Mouse (Mus musculus) spleen, postnatal 4 days (tissue): Measurements from ENCODE around the gene Smim8.
"Not testable (repeated sequence)": the region's sequence is repeated elsewhere in the genome, so short reads cannot be mapped to it uniquely, and the experiment has no call there.

Experiments
- DNase-seq, 2 experiments: peaks; one replicate each; pipeline ENCODE4 v3.0.0; 2022; ENCODE audit warnings: low spot score in 2 of 2

The Smim8 gene

DNA sequence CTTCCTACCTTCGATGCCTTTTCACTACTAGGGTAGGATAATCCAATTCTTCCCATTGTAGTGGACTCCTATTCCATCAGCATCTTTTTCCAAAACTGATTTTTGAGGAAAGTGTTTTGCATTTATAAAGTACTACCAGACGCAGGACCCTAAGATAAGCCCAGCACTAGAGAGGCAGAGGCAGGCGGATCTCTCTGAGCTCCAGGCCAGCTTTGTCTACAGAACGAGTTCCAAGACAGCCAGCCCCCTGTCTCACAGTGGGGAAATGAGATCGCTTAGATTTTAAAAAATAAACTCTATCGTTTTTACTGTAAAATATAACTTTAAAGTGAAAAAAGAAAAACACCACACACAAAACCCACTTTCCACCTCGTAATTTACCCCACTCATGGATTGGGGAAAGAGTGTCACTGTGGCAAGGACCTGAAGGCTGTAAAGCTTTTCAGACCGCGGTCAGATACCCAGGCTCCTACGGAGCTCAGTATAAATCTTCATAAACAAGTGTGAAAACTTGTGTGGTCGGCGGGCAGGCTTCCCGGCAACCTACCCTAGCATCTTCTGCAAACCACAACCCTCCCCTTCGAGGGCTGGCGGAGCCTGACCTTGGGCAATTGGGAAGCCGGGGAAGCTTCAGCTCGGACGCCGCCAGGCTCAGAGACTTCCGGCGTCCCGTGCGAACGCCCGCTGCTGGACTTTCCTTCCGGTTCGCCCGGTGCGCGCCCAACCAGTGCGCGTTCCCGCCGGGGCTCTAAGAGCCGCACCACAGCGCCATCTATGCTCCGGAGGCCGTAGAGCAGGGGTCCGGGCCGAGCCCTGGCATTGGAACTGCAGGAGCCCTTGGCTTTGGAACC is at the start of gene Smim8:
Gene Smim8 (minus strand): TSS at position 747 of the 851 bp plus-strand sequence.
- DNase-seq, result peak; percentile 91 to 98

DNA sequence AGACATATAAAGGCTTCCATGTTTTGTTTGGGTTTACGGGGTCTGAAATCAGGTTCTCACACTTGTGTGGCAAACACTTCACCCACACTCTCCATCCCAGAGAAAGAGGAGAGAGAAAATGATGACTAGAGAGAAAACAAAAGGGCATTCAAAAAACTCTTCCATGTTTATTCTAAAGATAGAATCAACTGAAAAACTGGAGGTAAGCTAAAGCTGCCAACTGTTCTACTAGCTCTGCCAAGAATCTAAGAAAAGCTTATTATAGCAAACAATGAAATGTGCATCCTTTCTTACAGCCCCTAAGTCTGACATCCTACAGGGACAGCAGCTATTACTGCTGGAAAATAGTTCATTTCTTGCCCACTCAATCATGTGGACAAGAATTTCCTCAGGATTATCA is 45.7 kb upstream of the Smim8 start:
- DNase-seq, result no peak

DNA sequence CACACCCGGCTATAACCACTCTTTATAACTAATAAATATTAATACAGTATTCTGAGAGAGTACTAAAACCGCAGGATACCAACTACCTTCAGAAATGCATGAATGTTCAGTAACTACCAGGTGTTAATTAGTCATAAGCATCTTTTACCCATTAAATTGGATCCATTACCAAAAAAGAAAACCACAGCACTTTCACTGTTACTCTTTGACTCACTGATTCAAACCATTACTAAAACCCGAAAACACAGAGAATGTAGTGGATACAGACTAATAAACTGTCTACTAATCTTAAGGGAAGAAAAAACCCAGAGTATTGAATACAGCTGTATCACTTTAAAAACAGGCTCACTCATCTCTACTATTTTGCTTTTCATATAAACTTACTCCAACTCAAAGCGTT is 41.7 kb upstream of the Smim8 start:
- DNase-seq, result no peak

DNA sequence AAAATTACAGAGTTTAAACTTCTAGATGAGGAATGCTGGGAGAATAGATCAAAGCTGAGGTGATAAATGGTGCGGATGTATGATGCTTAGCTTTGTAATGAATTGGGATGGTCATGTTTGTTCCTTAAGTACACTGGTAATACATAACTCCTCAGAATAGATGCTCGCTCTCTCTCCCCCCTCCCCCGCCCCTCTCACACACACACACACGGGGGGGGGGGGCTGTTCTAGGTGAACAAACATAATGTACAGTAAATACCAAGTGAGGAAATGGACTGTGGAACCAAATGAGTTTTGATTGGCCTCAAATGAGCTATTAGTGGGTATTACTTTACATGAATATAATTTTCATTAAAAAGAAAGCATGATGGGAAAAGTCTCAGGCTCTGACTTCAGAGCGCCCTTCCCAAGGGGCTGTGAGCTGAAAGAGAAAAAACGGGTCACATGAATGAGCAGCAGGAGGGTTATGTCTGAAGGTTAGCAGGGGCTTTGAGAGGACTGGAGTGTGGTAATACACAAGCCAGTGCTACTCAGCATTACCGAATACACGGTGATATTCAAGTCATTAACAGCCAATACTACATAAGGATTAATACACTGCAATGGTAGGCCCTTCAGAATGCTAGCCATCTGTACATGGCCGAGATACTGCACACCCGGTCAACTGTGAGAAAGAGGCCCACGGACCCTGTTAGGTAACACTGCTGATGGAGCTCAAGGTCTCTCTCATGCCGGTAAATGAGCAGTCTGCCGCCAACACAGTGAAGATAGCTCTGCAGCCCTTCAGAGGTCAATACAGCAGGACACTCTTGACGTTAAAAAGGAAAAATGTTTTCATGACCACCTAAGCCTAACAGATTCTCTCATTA is 23.2 kb upstream of the Smim8 start:
- no peak for DNase-seq

DNA sequence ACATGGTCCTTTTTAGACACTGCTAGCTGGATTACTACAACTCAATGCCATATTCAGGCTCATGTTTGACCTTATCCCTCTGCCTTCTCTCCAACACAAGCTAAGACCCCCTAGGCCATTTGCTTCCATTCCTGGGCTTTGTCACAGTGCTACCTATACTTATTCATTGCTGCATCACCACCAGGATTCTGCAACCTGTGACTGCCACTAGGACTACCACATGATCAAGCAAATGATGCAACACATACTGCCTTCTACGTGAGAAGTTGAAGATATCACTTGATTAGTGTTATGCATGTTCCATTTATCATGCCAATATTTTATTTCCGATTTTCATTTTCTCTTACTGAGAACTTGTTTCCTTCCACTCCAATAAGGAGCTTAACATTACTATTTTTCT is 19.8 kb upstream of the Smim8 start:
- no peak for DNase-seq

DNA sequence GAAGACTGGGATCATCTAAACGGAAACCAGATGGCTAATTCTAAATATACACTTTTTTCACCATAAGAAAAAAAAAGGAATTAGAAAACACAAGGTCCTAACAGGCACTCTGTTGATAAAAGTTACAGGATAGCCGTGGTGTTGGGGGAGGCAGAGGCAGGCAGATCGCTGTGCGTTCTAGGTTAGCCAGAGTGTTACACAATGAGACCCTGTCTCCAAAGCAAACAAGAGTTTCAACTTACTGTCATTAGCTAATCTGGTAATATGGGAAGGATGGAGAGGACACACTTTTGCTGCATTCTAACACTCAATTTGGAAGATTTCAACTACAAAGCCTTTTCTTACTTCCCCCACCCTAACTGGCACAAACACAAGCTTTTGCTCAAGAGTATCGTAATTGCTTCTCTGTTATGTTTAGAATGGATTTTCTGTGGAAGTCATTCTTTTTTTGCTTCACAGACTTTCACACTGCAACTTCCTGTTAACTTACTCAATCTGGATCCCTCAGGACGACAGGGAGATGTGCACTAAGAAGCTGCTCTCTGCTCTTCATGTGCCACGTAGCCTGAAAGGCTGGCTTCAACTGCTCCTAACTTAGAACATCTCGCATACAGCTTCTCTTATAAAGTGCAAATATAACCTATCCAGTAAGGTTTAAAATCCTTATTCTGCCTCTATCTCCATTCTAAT is 19.2 kb upstream of the Smim8 start:
- no peak for DNase-seq

DNA sequence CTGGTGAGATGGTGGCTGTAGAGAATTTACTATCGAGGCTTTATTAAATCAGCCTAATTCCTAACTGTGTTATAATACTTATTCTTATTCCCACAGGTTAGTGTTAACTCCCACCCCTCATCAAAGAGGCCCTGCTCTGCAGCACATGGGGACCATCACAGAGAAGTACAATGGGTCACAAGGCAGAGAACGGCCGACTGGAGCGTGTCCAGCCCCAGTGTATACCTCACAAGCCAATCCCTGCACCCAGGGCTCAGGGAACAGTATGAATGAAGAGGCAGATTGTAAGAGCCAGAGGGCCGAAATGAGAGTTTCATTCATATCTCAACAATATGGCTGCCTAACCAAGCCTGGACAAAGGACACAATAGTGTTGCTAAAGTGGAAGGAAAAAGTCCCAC is 18.1 kb upstream of the Smim8 start:
- no peak for DNase-seq

DNA sequence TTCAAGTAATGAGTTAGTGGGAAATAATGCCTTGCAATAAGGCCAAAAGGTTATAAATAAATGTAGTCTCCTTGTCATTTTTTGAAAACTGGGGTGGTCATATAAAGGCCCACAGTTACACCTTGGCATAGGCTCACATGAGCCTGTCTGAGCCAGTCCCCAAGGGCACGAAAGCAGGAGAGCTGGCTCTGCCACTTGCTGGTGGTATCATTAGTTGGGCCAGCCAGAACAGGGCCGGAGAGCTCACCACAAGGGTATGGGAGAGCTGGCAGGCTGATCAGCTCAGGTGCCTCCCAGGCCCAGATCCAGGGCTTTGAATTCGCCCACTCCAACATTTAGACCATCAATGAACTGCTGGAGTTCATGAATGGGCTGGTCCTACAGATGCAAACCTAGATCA is 8.3 kb upstream of the Smim8 start:
- no peak for DNase-seq

DNA sequence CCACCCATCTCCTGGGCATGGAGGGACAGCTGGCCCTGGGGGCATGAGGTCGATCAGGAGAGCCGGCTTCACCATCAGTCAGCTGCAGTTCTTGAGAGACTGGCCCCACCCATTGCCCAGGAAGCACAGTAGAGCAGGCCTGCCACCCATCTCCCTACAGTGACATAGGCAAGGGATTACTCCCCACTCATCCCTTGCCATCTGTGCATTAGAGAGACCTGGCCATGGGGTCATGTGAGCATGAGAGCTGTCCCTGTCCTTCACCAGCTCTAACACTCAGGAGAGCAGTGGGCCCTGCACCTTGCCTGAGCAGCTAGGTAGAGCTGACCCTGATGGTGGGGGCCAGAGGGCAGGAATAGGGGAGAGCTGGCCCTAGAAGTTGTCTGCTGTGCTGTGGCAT is 7.4 kb upstream of the Smim8 start:
- DNase-seq, result no peak

DNA sequence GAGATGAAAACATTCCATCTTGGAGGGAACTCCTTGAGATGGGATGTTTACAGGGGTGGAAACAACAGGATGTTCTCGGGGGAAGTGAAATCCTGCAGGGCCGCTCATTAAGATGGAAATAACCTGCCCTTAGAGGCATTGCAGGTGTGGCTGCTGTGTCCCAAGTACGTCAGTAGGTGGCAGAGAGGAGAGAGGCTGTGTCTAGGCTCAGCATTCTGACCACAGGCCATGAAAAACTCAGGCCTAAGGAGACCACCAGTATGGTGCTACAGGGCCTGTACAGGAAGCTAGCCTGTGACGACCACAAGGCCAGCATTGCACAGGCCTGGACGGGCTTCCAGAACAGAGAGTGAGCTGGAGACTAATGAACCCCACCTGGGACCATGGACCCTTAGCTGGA is 6.6 kb upstream of the Smim8 start:
- peak in 1 of 2 experiments; percentile 61 for DNase-seq

DNA sequence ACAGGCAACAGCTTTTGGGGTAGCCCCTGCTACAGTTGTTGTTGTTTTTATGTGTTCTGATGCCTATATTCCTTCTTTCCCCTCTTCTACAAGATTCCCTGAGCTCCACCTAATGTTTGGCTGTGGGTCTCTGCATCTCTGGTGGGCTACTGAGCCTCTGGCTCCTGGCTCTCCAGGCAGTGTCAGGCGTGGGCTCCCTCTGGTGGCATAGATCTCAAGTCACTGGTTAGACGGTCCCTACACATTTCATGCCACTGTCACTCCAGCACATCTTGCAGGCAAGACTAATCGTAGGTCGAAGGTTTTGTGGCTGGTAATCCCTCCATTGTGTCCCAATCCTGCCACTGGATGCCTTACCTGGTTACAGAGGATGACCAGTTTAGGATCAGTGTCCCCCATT is 4.5 kb upstream of the Smim8 start:
- no peak for DNase-seq

DNA sequence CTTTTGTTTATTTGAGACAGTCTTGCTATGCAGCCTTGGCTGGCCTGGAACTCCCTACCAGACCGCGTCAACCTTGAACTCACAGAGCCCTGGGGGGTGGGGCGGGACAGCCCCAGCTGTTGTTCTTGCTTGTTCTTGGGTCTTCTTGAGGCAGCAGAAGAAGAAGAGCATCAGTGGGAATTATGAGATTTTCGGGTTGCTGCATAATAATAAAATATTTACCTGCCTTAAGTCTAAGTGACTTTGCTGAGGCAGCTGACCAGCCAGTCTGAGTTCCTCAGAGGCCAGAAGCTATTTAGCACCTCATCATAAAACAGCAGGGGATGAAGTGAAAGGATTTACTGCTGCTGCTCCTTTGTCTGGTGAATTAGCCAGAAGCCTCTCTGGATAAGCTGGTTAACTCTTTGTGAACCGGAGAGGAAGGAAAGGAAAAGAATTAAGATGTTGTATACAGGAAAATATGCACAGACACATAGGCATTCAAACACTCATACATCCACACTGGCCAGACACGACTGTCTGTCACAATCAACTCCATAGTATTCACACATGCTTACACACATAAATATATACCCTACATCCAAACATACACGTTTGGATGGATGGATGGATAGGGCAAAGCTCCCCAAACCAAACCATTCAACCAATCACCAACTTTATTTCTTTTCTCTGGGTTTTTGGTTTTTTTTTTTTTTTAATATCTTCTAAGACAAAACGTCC is 6.4 kb downstream of the Smim8 start:
- no peak for DNase-seq

DNA sequence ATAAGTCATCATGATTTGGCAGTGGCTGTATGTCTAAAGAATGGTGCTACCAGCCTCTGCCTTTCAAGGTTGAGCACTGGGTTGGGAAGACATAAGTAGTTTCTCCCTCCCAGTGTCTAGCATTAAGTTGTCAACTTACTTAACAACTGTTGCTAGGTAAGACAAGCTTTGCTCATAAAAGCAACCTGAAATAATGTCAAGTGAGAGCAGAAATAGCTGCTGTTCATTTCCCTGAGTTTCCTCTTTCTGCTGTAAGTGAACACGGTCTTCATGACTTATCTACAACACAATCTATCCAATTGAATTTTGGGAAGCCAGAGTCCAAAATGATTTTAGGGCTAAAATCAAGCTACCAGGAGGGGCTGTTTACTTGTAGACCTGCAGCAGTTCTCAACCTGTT is 22.1 kb downstream of the Smim8 start, which contains the start of gene Gm136:
Gene Gm136 (minus strand): TSS at position 101 of the 400 bp plus-strand sequence.
- DNase-seq, result no peak

DNA sequence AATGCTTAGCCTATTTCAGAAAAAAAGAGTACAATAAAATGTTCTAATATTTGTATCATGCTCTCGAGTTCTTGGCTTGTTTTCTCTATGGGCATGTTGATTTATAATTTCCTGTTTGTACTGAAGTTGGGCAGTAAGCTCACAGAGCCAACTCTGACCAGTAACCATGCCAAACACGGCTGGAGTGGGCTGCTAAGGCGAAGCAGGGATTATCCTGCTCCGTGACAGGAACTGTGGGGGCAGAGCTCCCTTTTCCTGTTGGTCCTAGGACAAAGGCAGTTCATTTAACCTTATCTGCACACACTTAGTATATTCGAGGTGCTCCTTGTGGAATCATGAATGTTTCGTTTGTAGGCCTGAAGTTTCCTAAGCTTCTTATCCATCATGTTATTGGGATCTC is 29.0 kb downstream of the Smim8 start:
- DNase-seq, result no peak

DNA sequence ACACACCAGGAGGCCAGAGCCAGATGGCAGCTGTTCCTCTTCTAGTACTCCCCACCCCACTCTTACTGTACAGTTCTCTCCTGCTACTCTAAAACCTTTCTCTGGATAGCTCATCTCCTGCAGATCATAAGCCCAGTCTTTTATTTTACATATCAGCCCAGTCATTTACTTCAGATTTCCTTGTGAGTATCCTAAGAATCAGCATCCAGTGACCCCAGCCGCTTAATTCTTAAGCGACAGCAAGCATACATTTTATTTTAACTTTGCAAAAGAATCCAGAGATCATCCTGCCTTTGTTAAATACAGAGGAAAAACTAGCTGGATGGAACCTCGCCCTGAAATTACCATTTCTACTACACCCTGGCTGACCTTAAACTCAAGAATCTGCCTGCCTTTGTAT is 43.8 kb downstream of the Smim8 start:
- no peak for DNase-seq

DNA sequence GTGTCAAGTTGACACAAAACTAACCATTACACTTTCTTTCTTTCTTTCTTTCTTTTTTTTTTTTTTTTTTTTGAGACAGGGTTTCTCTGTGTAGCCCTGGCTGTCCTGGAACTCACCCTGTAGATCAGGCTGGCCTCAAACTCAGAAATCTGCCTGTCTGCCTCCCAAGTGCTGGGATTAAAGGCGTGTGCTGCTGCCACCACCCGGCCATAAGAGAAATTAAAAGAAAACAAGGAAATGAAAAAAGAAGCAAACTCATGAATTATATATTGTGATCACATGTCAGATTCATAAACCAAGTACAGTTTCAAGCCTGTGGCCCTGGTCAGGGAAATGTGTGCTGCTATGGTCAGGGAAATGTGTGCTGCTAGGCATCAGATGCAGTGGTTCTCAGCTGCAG is 44.8 kb downstream of the Smim8 start:
- not testable (repeated sequence) for DNase-seq

DNA sequence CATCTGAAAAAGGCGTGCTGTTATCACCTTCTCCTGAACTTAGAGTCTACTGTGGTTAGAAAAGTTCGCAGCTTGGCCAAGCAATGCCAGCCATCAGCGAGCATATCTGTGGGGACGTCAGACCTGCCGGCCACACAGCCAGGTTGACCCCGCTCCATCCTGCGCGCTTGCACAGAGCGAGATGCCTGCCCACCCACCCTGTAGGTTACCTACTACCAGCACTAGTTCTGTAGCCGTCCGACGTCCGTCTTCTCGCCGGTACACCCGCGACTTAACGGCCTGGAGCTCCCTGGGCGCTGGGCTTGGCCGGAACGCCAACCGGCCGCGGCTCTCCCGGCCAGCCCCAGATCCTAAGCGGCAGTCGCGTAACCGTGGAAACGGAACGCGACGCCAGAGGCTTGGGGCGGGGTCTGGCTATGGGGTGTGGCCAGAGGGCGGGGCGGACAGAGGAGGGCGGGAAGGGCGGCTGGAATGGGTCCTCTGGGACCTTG is 48.3 kb downstream of the Smim8 start, which contains the start of gene Cfap206:
Gene Cfap206 (minus strand): TSS at position 356 of the 491 bp plus-strand sequence.
- peak; percentile 51 to 74 for DNase-seq

DNA sequence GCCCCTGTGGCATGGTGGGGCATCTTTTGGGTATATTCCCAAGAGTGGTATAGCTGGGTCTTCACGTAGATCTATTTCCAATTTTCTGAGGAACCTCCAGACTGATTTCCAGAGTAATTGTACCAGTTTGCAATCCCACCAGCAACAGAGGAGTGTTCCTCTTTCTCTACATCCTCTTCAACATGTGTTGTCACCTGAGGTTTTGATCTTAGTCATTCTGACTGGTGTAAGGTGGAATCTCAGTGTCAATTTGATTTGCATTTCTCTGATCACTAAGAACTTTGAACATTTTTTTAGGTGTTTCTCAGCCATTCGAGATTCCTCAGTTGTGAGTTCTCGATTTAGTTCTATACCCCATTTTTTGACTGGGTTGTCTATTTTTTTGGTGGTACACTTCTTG is 52.5 kb downstream of the Smim8 start:
- DNase-seq, result not testable (repeated sequence)

DNA sequence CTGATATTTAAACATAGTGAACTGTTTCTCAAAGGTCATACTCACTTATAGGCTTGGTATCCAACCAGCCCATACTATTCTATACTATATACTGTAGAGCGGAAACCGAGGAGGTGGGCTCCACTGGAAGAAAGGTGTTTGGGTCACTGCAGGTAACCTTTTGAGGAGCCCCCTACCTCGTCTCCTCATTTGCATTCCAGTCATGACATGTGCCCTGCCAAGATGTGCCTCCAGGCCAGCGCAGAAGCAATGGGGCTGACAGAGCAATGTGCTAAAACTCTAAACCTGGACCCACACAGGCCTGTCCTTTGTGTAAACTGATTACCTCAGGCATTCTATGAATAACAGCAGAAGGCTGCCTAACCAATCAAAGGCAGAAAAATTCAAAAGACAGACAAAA is 53.9 kb downstream of the Smim8 start:
- no peak for DNase-seq

DNA sequence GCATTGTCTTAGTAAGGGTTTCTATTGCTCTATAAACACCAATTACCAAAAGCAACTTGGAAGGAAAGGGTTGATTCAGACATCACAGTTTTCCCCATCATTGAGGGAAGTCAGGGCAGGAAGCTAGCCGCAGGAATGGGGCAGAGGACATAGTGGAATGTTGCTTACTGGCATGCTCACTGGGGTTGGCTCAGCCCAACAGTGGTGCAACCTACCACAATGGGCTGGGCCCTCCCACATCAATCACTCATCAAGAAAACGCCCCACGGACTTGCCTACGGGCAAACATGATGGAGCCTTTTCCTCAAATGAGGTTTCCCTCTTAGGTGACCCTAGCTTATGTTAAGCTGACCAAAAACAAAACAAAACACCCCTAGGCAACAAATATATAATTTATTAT is 55.0 kb downstream of the Smim8 start:
- no peak for DNase-seq
